Mouse (Mus musculus): ENCODE results near the gene Atoh8. TPM values are rescaled to one million over a fixed set of nuclear protein-coding genes. Genes with fewer than 3 reads are reported as not detected.
A peak's percentile ranks its signal among the peaks of the same experiment; 100 is the strongest.

Atoh8 gene
- total RNA-seq, 2 experiments from 2014 or later, result 1.4 to 1.8 TPM

DNA sequence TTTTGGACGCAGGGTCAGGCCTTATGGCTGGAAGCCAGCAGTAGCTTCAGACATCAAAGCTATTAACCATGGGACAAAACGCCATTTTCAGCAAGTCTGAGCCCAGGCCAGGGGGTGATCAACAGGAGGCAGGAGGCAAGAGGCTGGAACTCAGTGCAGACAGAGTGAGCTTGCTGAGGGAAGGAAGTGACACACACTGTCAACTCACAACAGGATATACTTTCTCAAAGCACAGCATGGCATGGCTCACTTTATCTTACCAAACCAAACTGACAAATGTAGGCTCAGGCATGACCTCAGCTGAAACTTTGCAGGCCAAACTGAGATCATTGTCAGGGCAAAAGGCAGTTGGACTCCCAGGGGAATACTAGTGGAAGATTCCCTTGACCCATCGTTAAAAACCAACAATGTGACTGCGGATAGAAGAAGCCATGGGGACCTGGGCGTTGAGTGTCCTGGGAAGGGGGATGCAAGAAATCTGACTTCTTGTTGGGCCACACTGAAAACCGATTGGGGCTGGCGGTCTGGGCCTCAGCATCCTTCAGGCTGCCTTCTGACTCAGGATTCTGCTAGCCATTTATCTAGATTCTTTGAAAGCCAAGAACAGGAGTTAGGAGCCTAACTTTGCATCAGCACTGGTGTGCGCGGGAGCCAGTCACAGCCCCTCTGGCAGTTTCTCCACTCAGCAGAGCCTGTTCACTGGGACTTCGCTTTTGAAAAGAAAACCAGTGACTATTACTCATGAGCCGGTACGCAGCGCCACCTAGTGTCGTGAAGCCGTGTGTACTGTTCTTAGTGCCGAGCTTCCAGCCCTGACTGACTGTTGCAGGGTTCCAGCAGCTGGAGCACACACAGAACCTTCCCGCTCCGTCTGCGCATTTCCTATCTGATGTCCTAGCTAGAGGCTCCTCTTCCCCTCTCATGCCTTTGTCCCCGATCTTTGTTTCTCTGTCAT is 70.8 kb downstream of the Atoh8 start:
- intact Hi-C loops (cut with DNase I), result loop anchor here (1.0 kb wide), 1 partner anchor 236 kb away; no protein-coding TSS in a partner anchor
- peak; percentile 90 to 92 for DNase-seq (ENCODE audit: low spot score in 2 of 2)

GRCm38 (mm10) chr6:72162155-72162890 is 73.1 kb downstream of the Atoh8 start:
- DNase-seq (ENCODE audit: low spot score in 2 of 2), result no peak
- intact Hi-C loops (cut with DNase I), result no loop called here

GRCm38 (mm10) chr6:72161751-72162150 is 73.6 kb downstream of the Atoh8 start:
- DNase-seq (ENCODE audit: low spot score in 2 of 2), result no peak
- intact Hi-C loops (cut with DNase I), result no loop called here

- no peak for DNase-seq (ENCODE audit: low spot score in 2 of 2)
- intact Hi-C loops (cut with DNase I), result no loop called here
Measured at GRCm38 (mm10) chr6:72160991-72161390, 74.4 kb downstream of the Atoh8 start.

DNA sequence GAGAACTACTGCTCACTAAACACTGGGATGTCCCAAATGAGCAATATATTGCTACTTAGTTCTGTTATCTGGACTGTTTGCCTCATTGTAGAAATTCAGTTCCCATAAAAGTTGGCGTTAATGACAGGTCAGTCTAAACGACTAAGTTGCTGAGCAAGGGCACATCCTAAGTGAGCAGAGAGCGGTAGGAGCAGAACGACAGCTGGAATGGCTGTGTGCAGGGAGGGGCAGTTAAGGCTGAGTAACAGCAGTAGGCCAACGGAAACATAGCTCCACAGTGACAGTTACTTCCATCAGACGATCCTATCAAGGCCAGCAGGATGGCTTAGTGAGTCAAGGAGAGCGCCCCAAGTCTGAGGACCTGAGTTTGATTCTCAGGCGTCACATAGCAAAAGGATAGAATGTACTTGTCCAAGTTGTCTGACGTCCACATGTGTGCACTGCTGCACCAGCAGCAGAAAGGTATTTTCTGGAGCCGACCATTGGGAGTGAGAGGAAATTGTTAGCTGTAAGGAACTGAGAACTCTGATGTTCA is 75.4 kb downstream of the Atoh8 start:
- intact Hi-C loops (cut with DNase I), result no loop called here
- DNase-seq (ENCODE audit: low spot score in 2 of 2), result no peak

DNA sequence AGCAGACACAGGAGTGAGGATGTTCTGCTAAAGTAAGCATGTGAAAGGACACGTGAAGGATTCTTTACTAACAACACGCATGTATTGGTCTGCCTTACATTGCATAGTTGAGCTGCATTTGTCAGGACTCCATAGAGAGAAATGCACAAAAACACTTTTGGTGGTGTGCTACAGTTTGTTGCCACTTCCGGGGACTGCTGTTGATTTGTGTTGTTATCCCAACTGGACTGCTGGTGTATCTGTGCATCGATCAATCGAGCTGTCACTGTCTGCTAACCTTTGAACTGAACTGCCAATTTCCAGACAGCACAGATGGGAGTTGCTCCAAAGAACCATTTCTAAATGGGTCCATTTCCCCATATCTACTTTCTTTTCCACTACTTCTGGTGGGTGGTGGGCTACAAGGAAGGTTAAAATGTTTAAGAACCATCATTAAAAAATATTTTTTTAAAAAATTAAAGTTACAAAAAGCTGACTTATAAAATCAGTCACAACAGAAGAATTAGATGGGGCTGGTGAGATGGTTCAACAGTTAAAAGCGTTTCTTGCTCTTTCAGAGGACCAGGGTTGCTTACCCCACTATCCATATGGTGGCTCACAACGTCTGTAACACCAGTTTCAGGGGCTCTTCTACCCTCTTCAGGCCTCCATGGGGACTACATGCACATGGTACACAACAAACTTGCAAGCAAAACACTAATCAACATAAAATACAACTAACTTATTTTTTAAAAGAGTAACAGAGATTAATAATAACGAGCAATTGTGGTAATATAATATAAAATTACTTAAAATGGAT is 76.2 kb downstream of the Atoh8 start:
- intact Hi-C loops (cut with DNase I), result no loop called here
- no peak for DNase-seq (ENCODE audit: low spot score in 2 of 2)

Other genes with a start within 250 kb of the Atoh8 start
- gene St3gal5, start 138.0 kb downstream of the Atoh8 start, total RNA-seq (2021), result 100 to 1,000 TPM; 159 TPM
- not detected for gene Sftpb, start 69.0 kb upstream of the Atoh8 start, total RNA-seq (2021)
- 10 to 100 TPM; 32.3 to 34.8 TPM for gene Usp39, start 109.6 kb upstream of the Atoh8 start, total RNA-seq (2021)
- 10 to 100 TPM; 15.1 to 16.9 TPM for gene 0610030E20Rik, start 111.7 kb upstream of the Atoh8 start, total RNA-seq (2021)
- 1 to 10 TPM; 7.9 to 8.7 TPM for gene Tmem150a, start 119.9 kb upstream of the Atoh8 start, total RNA-seq (2021)
- 10 to 100 TPM; 69.9 to 71.1 TPM for gene Rnf181, start 131.4 kb upstream of the Atoh8 start, total RNA-seq (2021)
- 1 to 10 TPM; 4.0 to 4.6 TPM for gene Vamp5, start 144.9 kb upstream of the Atoh8 start, total RNA-seq (2021)
- 10 to 100 TPM; 10.5 to 12.7 TPM for gene Vamp8, start 155.1 kb upstream of the Atoh8 start, total RNA-seq (2021)
- gene Ggcx, start 178.7 kb upstream of the Atoh8 start, total RNA-seq (2021), result 10 to 100 TPM; 19.2 to 19.3 TPM
- gene Mat2a, start 204.0 kb upstream of the Atoh8 start, total RNA-seq (2021), result 100 to 1,000 TPM; 168 to 176 TPM